Mouse (Mus musculus) thymus, postnatal 10 days (tissue): ENCODE data around the gene Msi2.
A peak's percentile ranks its signal among the peaks of the same experiment; 100 is the strongest.

ENCODE experiments used
- DNase-seq, 2 experiments: peaks; one replicate each; pipeline ENCODE4 v3.0.0; 2021; ENCODE audit warnings: low spot score in 2 of 2

Gene Msi2

GRCm38 (mm10) chr11:88718050-88718765 lies at the start of gene Msi2:
Msi2 (minus strand) TSS chr11:88718513.
- DNase-seq = peak; percentile 93

GRCm38 (mm10) chr11:88765635-88766034 lies 47.3 kb upstream of the Msi2 start:
- DNase-seq = no peak

- DNase-seq = no peak
These were observed 45.1 kb upstream of the Msi2 start for GRCm38 (mm10) chr11:88763371-88763770.

- DNase-seq = no peak
These were observed 41.2 kb upstream of the Msi2 start for GRCm38 (mm10) chr11:88759501-88759900.

GRCm38 (mm10) chr11:88758402-88758801 lies 40.1 kb upstream of the Msi2 start:
- no peak for DNase-seq

GRCm38 (mm10) chr11:88745306-88745705 lies 27.0 kb upstream of the Msi2 start:
- DNase-seq = no peak

- no peak for DNase-seq
These were observed 21.4 kb upstream of the Msi2 start for GRCm38 (mm10) chr11:88739574-88740295.

- DNase-seq = no peak
These were observed 11.1 kb upstream of the Msi2 start for GRCm38 (mm10) chr11:88729363-88729762.

- peak; percentile 44 to 78 for DNase-seq
These were observed 10.2 kb upstream of the Msi2 start for GRCm38 (mm10) chr11:88728508-88728890.

GRCm38 (mm10) chr11:88727768-88728507 lies 9.6 kb upstream of the Msi2 start:
- peak in 1 of 2 experiments; percentile 11 for DNase-seq

GRCm38 (mm10) chr11:88721144-88721636 lies 2.9 kb upstream of the Msi2 start:
- DNase-seq = no peak

GRCm38 (mm10) chr11:88720261-88721143 lies 2.2 kb upstream of the Msi2 start:
- DNase-seq = no peak

GRCm38 (mm10) chr11:88719601-88720000 lies 1.3 kb upstream of the Msi2 start:
- no peak for DNase-seq

- peak in 1 of 2 experiments; percentile 51 for DNase-seq
These were observed 668 bp upstream of the Msi2 start for GRCm38 (mm10) chr11:88718766-88719595.

- peak in 1 of 2 experiments; percentile 32 for DNase-seq
These were observed 666 bp downstream of the Msi2 start for GRCm38 (mm10) chr11:88717644-88718049.

GRCm38 (mm10) chr11:88717016-88717643 lies 1.2 kb downstream of the Msi2 start:
- peak in 1 of 2 experiments; percentile 20 for DNase-seq

GRCm38 (mm10) chr11:88716061-88716994 lies 2.0 kb downstream of the Msi2 start:
- DNase-seq = peak; percentile 44 to 45

- no peak for DNase-seq
These were observed 3.0 kb downstream of the Msi2 start for GRCm38 (mm10) chr11:88715299-88715698.

GRCm38 (mm10) chr11:88714127-88714526 lies 4.2 kb downstream of the Msi2 start:
- DNase-seq = no peak
